Mouse (Mus musculus) heart, adult 2 months (tissue): Measurements from ENCODE around the gene Gabarapl1.

Experiments used
- CTCF ChIP-seq: fragments of 200-600 bp; IDR thresholded peaks from 2 replicates; pipeline ENCODE4 v1.8.1; 2022; ENCODE audit warnings: antibody characterized with exemption, mild to moderate bottlenecking, moderate library complexity
- EP300 ChIP-seq: fragments of 200-500 bp; IDR thresholded peaks from 2 replicates; pipeline ENCODE4 v1.6.1; 2011; ENCODE audit warnings: low read depth, low read length, control low read depth; ENCODE audit not compliant: insufficient read depth
- POLR2A ChIP-seq: fragments of 200-500 bp; IDR thresholded peaks from 2 replicates; pipeline ENCODE4 v1.6.1; 2011; ENCODE audit warnings: mild to moderate bottlenecking, low read depth, low read length, control low read depth; ENCODE audit not compliant: insufficient read depth

DNA sequence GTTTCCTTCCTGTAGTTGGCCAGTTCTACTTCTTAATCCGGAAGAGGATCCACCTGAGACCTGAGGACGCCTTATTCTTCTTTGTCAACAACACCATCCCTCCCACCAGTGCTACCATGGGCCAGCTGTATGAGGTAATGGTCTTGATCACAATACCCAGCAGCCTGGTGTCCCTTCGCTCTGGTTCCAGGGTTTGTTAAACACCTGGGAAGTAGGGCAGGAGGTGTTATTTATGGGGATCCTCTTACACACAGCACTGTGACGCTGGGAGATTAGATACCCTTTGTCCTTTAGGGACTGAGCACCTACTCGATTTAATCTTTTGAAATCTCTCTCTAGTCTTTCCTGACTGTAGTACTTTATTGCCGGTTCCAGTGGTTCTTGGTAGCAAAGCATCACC lies 5.6 kb downstream of the Gabarapl1 start:
- TF ChIP-seq POLR2A = no peak
- TF ChIP-seq EP300 = no peak
- no peak for TF ChIP-seq CTCF
